Mouse (Mus musculus): ENCODE measurements at regions not wholly inside any gene's neighbourhood (a gene's known extent, or its start where the extent isn't known, plus 50 kb on each side); places are given as distances from the start of the nearest gene placed in this dataset.

- TF ChIP-seq MAX (IDR thresholded peaks at IDR 0.05; ENCODE audit: low read depth), result no peak
- TF ChIP-seq POLR2A (IDR thresholded peaks at IDR 0.05; ENCODE audit: insufficient read length, low read depth), result no peak
- TF ChIP-seq MYOG (IDR thresholded peaks at IDR 0.05; ENCODE audit: control insufficient read depth in 1 of 3, insufficient read depth in 1 of 3, insufficient read length in 2 of 3, low read depth in 2 of 3), result no peak
- TF ChIP-seq REST (IDR thresholded peaks at IDR 0.05; ENCODE audit: insufficient read depth, insufficient read length), result no peak
- no peak for TF ChIP-seq POLR2AphosphoS2 (IDR thresholded peaks at IDR 0.05; ENCODE audit: insufficient read length, low read depth)
- TF ChIP-seq USF1 (IDR thresholded peaks at IDR 0.05; ENCODE audit: low read depth), result no peak
- TF ChIP-seq MYOD1 (IDR thresholded peaks at IDR 0.05; ENCODE audit: control insufficient read depth in 1 of 3, insufficient read length in 2 of 3, low read depth in 2 of 3), result no peak
Observed at GRCm38 (mm10) chr12:35826990-35827389, 98.4 kb upstream of the Agr3 start.

Measured in myocyte (in vitro differentiated cells).